Mouse (Mus musculus) lung, embryonic 14.5 days (tissue): Measurements from ENCODE around the gene Wipf2. TPM values are rescaled to one million over a fixed set of nuclear protein-coding genes. Genes with fewer than 3 reads are reported as not detected.

Experiments used
- ATAC-seq: fragments of 200-750 bp; cut with Nextera tagmentation; 2 replicates; pipeline ENCODE4 v1.8.0; 2017; ENCODE audit warnings: mild to moderate bottlenecking, moderate TSS enrichment, moderate library complexity; ENCODE audit not compliant: insufficient read depth
- DNase-seq: peaks from one replicate; pipeline ENCODE4 v3.0.0-alpha.2; 2015
- H3K27ac ChIP-seq: fragments of 300-500 bp; sonication (generic); 2 replicates; pipeline ENCODE4 v1.5.1; 2014; ENCODE audit warnings: low read depth, mild to moderate bottlenecking, moderate library complexity
- H3K27me3 ChIP-seq: fragments of 300-500 bp; sonication (generic); 2 replicates; pipeline ENCODE4 v1.6.1; 2014; ENCODE audit warnings: low read length, control low read depth; ENCODE audit not compliant: insufficient read depth
- H3K36me3 ChIP-seq: fragments of 300-500 bp; sonication (generic); 2 replicates; pipeline ENCODE4 v1.6.1; 2014; ENCODE audit warnings: control low read depth; ENCODE audit not compliant: insufficient read depth
- H3K4me1 ChIP-seq: fragments of 300-500 bp; sonication (generic); 2 replicates; pipeline ENCODE4 v1.6.1; 2014; ENCODE audit warnings: antibody characterized with exemption, control low read depth; ENCODE audit not compliant: insufficient read depth
- H3K4me2 ChIP-seq: fragments of 300-500 bp; sonication (generic); 2 replicates; pipeline ENCODE4 v1.6.1; 2014; ENCODE audit warnings: mild to moderate bottlenecking
- H3K4me3 ChIP-seq: fragments of 300-500 bp; sonication (generic); 2 replicates; pipeline ENCODE4 v1.5.1; 2014; ENCODE audit warnings: low read depth, low read length
- H3K9ac ChIP-seq: fragments of 300-500 bp; sonication (generic); 2 replicates; pipeline ENCODE4 v1.6.1; 2014
- H3K9me3 ChIP-seq: fragments of 300-500 bp; sonication (generic); 2 replicates; pipeline ENCODE4 v1.6.1; 2016; ENCODE audit warnings: low read depth, low read length, control low read depth
- CTCF ChIP-seq: IDR thresholded peaks from 2 replicates; pipeline ENCODE4 v1.5.1; 2016; ENCODE audit warnings: antibody characterized with exemption, low read depth
- WGBS: fragments of 180-500 bp; shearing (Covaris S2); extraction: QIAGEN DNeasy Blood & Tissue Kit; methylation state at CpG from one replicate; pipeline ENCODE4 v1.1.7; 2014; 5-methylcytosine and 5-hydroxymethylcytosine counted together
- polyA plus RNA-seq: library from polyadenylated mRNA; unstranded; fragments of >200 nt; fragmentation: Nextera tagmentation; extraction: Ambion mirVana; gene quantifications from 2 replicates; pipeline ENCODE4 v1.2.1, GENCODE M21; 2014

The Wipf2 gene
- polyA plus RNA-seq, 1 experiment from 2014 or later: 4.7 TPM

GRCm38 (mm10) chr11:98839402-98839801 is 24.0 kb upstream of the Wipf2 start:
- 36% methylated on average over 6 of the region's 6 CpGs for WGBS
- TF ChIP-seq CTCF: no peak
- Histone ChIP-seq H3K4me1 (no peaks in the 10 kb centered on the region), H3K4me2 (no peak overlapping the region), H3K36me3 (peaks cover 3% of the 10 kb centered on the region; the same call in 1 of the 2 replicates), H3K4me3 (no peak overlapping the region), H3K27ac (no peak overlapping the region), H3K9ac (no peak overlapping the region), H3K27me3 (peaks cover 14% of the 10 kb centered on the region), H3K9me3 (no peaks in the 10 kb centered on the region)
- no peak for DNase-seq
- no peak for ATAC-seq

GRCm38 (mm10) chr11:98839897-98840296 is 23.5 kb upstream of the Wipf2 start:
- H3K27ac ChIP-seq: no peak overlapping the region
- H3K4me2 ChIP-seq: no peak overlapping the region
- WGBS: 64% methylated on average over 10 of the region's 10 CpGs
- ATAC-seq (no peak), DNase-seq (no peak)
- H3K27me3 ChIP-seq: peaks cover 14% of the 10 kb centered on the region
- no peaks in the 10 kb centered on the region for H3K4me1 ChIP-seq
- TF ChIP-seq CTCF: no peak
- no peak overlapping the region for H3K9ac ChIP-seq
- H3K36me3 ChIP-seq: no peaks in the 10 kb centered on the region
- H3K9me3 ChIP-seq: no peaks in the 10 kb centered on the region
- H3K4me3 ChIP-seq: no peak overlapping the region

- no peak overlapping the region for H3K27ac ChIP-seq
- H3K4me2 ChIP-seq: no peak overlapping the region
- no peak for DNase-seq
- ATAC-seq: no peak
- H3K36me3 ChIP-seq: no peaks in the 10 kb centered on the region
- no peaks in the 10 kb centered on the region for H3K9me3 ChIP-seq
- WGBS: 45% methylated on average over 13 of the region's 13 CpGs
- no peak overlapping the region for H3K4me3 ChIP-seq
- 0 out of 2 replicates have a peak, but pooled peaks cover 16% of the 10 kb centered on the region for H3K4me1 ChIP-seq
- H3K9ac ChIP-seq: no peak overlapping the region
- H3K27me3 ChIP-seq: no peaks in the 10 kb centered on the region
- peak; percentile 31; the same call in 1 of the 2 replicates for TF ChIP-seq CTCF
Observed at GRCm38 (mm10) chr11:98846016-98846415, 17.4 kb upstream of the Wipf2 start.

- H3K4me1 ChIP-seq: 0 out of 2 replicates have a peak, but pooled peaks cover 16% of the 10 kb centered on the region
- H3K9me3 ChIP-seq: no peaks in the 10 kb centered on the region
- no peak for DNase-seq
- H3K27me3 ChIP-seq: no peaks in the 10 kb centered on the region
- H3K4me3 ChIP-seq: no peak overlapping the region
- 49% methylated on average over 19 of the region's 19 CpGs for WGBS
- no peak overlapping the region for H3K4me2 ChIP-seq
- no peak overlapping the region for H3K27ac ChIP-seq
- ATAC-seq: no peak
- H3K9ac ChIP-seq: no peak overlapping the region
- H3K36me3 ChIP-seq: no peaks in the 10 kb centered on the region
- no peak for TF ChIP-seq CTCF
Observed at GRCm38 (mm10) chr11:98846865-98847604, 16.4 kb upstream of the Wipf2 start.

- DNase-seq (peak; percentile 31), ATAC-seq (no peak)
- H3K9me3 ChIP-seq: no peaks in the 10 kb centered on the region
- 11% methylated on average over 19 of the region's 19 CpGs for WGBS
- peak overlapping the region; percentile 23; the same call in 1 of the 2 replicates for H3K9ac ChIP-seq
- no peak overlapping the region; the same call in 1 of the 2 replicates for H3K4me2 ChIP-seq
- H3K4me3 ChIP-seq: no peak overlapping the region
- H3K27ac ChIP-seq: no peak overlapping the region
- 0 out of 2 replicates have a peak, but pooled peaks cover 16% of the 10 kb centered on the region for H3K4me1 ChIP-seq
- no peaks in the 10 kb centered on the region for H3K36me3 ChIP-seq
- H3K27me3 ChIP-seq: no peaks in the 10 kb centered on the region
- no peak for TF ChIP-seq CTCF
Observed at GRCm38 (mm10) chr11:98849196-98849894, 14.1 kb upstream of the Wipf2 start.

- WGBS: 55% methylated on average over 26 of the region's 26 CpGs
- 0 out of 2 replicates have a peak overlapping the region, but pooled peaks have one; percentile 4 for H3K4me3 ChIP-seq
- TF ChIP-seq CTCF: no peak
- no peak overlapping the region for H3K27ac ChIP-seq
- H3K4me1 ChIP-seq: 0 out of 2 replicates have a peak, but pooled peaks cover 16% of the 10 kb centered on the region
- H3K4me2 ChIP-seq: 0 out of 2 replicates have a peak overlapping the region, but pooled peaks have one; percentile 15
- DNase-seq (peak; percentile 49), ATAC-seq (no peak)
- no peak overlapping the region; the same call in 1 of the 2 replicates for H3K9ac ChIP-seq
- no peaks in the 10 kb centered on the region for H3K27me3 ChIP-seq
- no peaks in the 10 kb centered on the region for H3K9me3 ChIP-seq
- H3K36me3 ChIP-seq: no peaks in the 10 kb centered on the region
Observed at GRCm38 (mm10) chr11:98850100-98851093, 13.0 kb upstream of the Wipf2 start.
